Mouse (Mus musculus) forebrain, embryonic 10.5 days (tissue): Measurements from ENCODE around the gene Tmem170b. TPM values are rescaled to one million over a fixed set of nuclear protein-coding genes. Genes with fewer than 3 reads are reported as not detected.

Experiments used
- DNase-seq: peaks from one replicate; pipeline ENCODE4 v3.0.0-alpha.2; 2017; ENCODE audit warnings: low spot score; ENCODE audit errors: extremely low spot score
- H3K27ac ChIP-seq: fragments of 300-500 bp; sonication (generic); 2 replicates; pipeline ENCODE4 v1.5.1; 2016; ENCODE audit warnings: mild to moderate bottlenecking
- H3K27me3 ChIP-seq: fragments of 300-500 bp; sonication (generic); 2 replicates; pipeline ENCODE4 v1.6.1; 2016; ENCODE audit warnings: mild to moderate bottlenecking; ENCODE audit not compliant: poor library complexity, severe bottlenecking
- H3K36me3 ChIP-seq: fragments of 300-500 bp; sonication (generic); replicated peaks from 2 replicates; pipeline ENCODE4 v1.6.1; 2016; ENCODE audit warnings: mild to moderate bottlenecking, moderate library complexity
- H3K4me1 ChIP-seq: fragments of 300-500 bp; sonication (generic); 2 replicates; pipeline ENCODE4 v1.6.1; 2016
- H3K4me3 ChIP-seq: fragments of 300-500 bp; sonication (generic); 2 replicates; pipeline ENCODE4 v1.5.1; 2016; ENCODE audit warnings: mild to moderate bottlenecking, moderate library complexity
- H3K9me3 ChIP-seq: fragments of 300-500 bp; sonication (generic); 2 replicates; pipeline ENCODE4 v1.6.1; 2016; ENCODE audit warnings: mild to moderate bottlenecking, moderate library complexity
- WGBS: fragments of 180-500 bp; shearing (Covaris S2); methylation state at CpG from one replicate; pipeline ENCODE4 v1.1.7; 2016; 5-methylcytosine and 5-hydroxymethylcytosine counted together
- polyA plus RNA-seq: library from polyadenylated mRNA; unstranded; fragments of >200 nt; fragmentation: Nextera tagmentation; extraction: Ambion mirVana; gene quantifications from 2 replicates; pipeline ENCODE4 v1.2.1, GENCODE M21; 2016

Gene Tmem170b
- polyA plus RNA-seq, 1 experiment from 2014 or later = 11.4 TPM

- Histone ChIP-seq H3K27me3 (no peaks in the 10 kb centered on the region), H3K9me3 (no peaks in the 10 kb centered on the region), H3K27ac (no peak overlapping the region), H3K36me3 (peaks cover 4% of the 10 kb centered on the region; the same call in 1 of the 2 replicates), H3K4me3 (no peak overlapping the region), H3K4me1 (no peaks in the 10 kb centered on the region)
- WGBS = 88% methylated on average over 1 of the region's 1 CpGs
- DNase-seq = no peak
Measured at GRCm38 (mm10) chr13:41624123-41624522, 18.4 kb downstream of the Tmem170b start.

- H3K9me3 ChIP-seq = no peaks in the 10 kb centered on the region
- peaks cover 4% of the 10 kb centered on the region; the same call in 1 of the 2 replicates for H3K36me3 ChIP-seq
- no peaks in the 10 kb centered on the region for H3K27me3 ChIP-seq
- 85% methylated on average over 3 of the region's 3 CpGs for WGBS
- no peak overlapping the region for H3K27ac ChIP-seq
- no peak overlapping the region for H3K4me3 ChIP-seq
- H3K4me1 ChIP-seq = no peaks in the 10 kb centered on the region
- no peak for DNase-seq
Measured at GRCm38 (mm10) chr13:41625248-41625647, 19.5 kb downstream of the Tmem170b start.

- H3K36me3 ChIP-seq = peaks cover 4% of the 10 kb centered on the region; the same call in 1 of the 2 replicates
- no peak overlapping the region for H3K4me3 ChIP-seq
- no peak overlapping the region for H3K27ac ChIP-seq
- 74% methylated on average over 3 of the region's 3 CpGs for whole genome bisulfite sequencing
- H3K27me3 ChIP-seq = no peaks in the 10 kb centered on the region
- no peaks in the 10 kb centered on the region for H3K4me1 ChIP-seq
- DNase-seq = no peak
- H3K9me3 ChIP-seq = no peaks in the 10 kb centered on the region
Measured at GRCm38 (mm10) chr13:41627277-41627916, 21.7 kb downstream of the Tmem170b start.

GRCm38 (mm10) chr13:41634401-41634818 lies 28.7 kb downstream of the Tmem170b start:
- Histone ChIP-seq H3K4me1 (no peaks in the 10 kb centered on the region), H3K27me3 (no peaks in the 10 kb centered on the region), H3K9me3 (no peaks in the 10 kb centered on the region), H3K4me3 (no peak overlapping the region), H3K36me3 (peaks cover 4% of the 10 kb centered on the region), H3K27ac (no peak overlapping the region)
- 28% methylated on average over 13 of the region's 13 CpGs for WGBS
- peak; percentile 63 for DNase-seq

- no peaks in the 10 kb centered on the region for H3K4me1 ChIP-seq
- 89% methylated on average over 4 of the region's 4 CpGs for WGBS
- peaks cover 4% of the 10 kb centered on the region; the same call in 1 of the 2 replicates for H3K36me3 ChIP-seq
- H3K27ac ChIP-seq = no peak overlapping the region
- no peak for DNase-seq
- H3K4me3 ChIP-seq = no peak overlapping the region
- no peaks in the 10 kb centered on the region for H3K27me3 ChIP-seq
- no peaks in the 10 kb centered on the region for H3K9me3 ChIP-seq
Measured at GRCm38 (mm10) chr13:41638083-41638482, 32.4 kb downstream of the Tmem170b start.

GRCm38 (mm10) chr13:41642851-41643250 lies 37.1 kb downstream of the Tmem170b start:
- H3K27ac ChIP-seq = no peak overlapping the region
- no peaks in the 10 kb centered on the region for H3K27me3 ChIP-seq
- peaks cover 25% of the 10 kb centered on the region for H3K4me1 ChIP-seq
- H3K4me3 ChIP-seq = no peak overlapping the region
- WGBS = 33% methylated on average over 6 of the region's 6 CpGs
- H3K36me3 ChIP-seq = no peaks in the 10 kb centered on the region
- H3K9me3 ChIP-seq = no peaks in the 10 kb centered on the region
- DNase-seq = peak; percentile 47

GRCm38 (mm10) chr13:41643798-41644197 lies 38.1 kb downstream of the Tmem170b start:
- Histone ChIP-seq H3K27me3 (no peaks in the 10 kb centered on the region), H3K27ac (no peak overlapping the region), H3K36me3 (no peaks in the 10 kb centered on the region), H3K9me3 (no peaks in the 10 kb centered on the region), H3K4me3 (no peak overlapping the region), H3K4me1 (peaks cover 28% of the 10 kb centered on the region)
- WGBS = 74% methylated on average over 7 of the region's 7 CpGs
- no peak for DNase-seq

- Histone ChIP-seq H3K27ac (no peak overlapping the region), H3K4me1 (peaks cover 32% of the 10 kb centered on the region), H3K4me3 (no peak overlapping the region), H3K9me3 (no peaks in the 10 kb centered on the region), H3K27me3 (no peaks in the 10 kb centered on the region), H3K36me3 (no peaks in the 10 kb centered on the region)
- DNase-seq = no peak
- WGBS = 71% methylated on average over 10 of the region's 10 CpGs
Measured at GRCm38 (mm10) chr13:41644591-41645482, 39.1 kb downstream of the Tmem170b start.

GRCm38 (mm10) chr13:41645483-41645859 lies 39.8 kb downstream of the Tmem170b start:
- Histone ChIP-seq H3K27ac (no peak overlapping the region), H3K4me1 (peaks cover 32% of the 10 kb centered on the region), H3K36me3 (no peaks in the 10 kb centered on the region), H3K27me3 (no peaks in the 10 kb centered on the region), H3K4me3 (no peak overlapping the region), H3K9me3 (no peaks in the 10 kb centered on the region)
- DNase-seq = no peak
- WGBS = 79% methylated on average over 5 of the region's 5 CpGs

- Histone ChIP-seq H3K4me3 (no peak overlapping the region), H3K36me3 (no peaks in the 10 kb centered on the region), H3K9me3 (no peaks in the 10 kb centered on the region), H3K27me3 (no peaks in the 10 kb centered on the region), H3K4me1 (peaks cover 32% of the 10 kb centered on the region), H3K27ac (no peak overlapping the region)
- no peak for DNase-seq
- 88% methylated on average over 6 of the region's 6 CpGs for whole genome bisulfite sequencing
Measured at GRCm38 (mm10) chr13:41647976-41648375, 42.3 kb downstream of the Tmem170b start.

- Histone ChIP-seq H3K27ac (no peak overlapping the region), H3K4me1 (peaks cover 9% of the 10 kb centered on the region), H3K36me3 (no peaks in the 10 kb centered on the region), H3K9me3 (no peaks in the 10 kb centered on the region), H3K27me3 (no peaks in the 10 kb centered on the region), H3K4me3 (no peak overlapping the region)
- DNase-seq = no peak
- WGBS = 77% methylated on average over 7 of the region's 7 CpGs
Measured at GRCm38 (mm10) chr13:41650665-41651064, 45.0 kb downstream of the Tmem170b start.

GRCm38 (mm10) chr13:41653791-41654190 lies 48.1 kb downstream of the Tmem170b start:
- WGBS = 91% methylated on average over 2 of the region's 2 CpGs
- no peaks in the 10 kb centered on the region for H3K27me3 ChIP-seq
- no peak overlapping the region for H3K4me3 ChIP-seq
- no peaks in the 10 kb centered on the region for H3K36me3 ChIP-seq
- peaks cover 6% of the 10 kb centered on the region; the same call in 1 of the 2 replicates for H3K4me1 ChIP-seq
- no peaks in the 10 kb centered on the region for H3K9me3 ChIP-seq
- no peak for DNase-seq
- no peak overlapping the region for H3K27ac ChIP-seq

- H3K4me1 ChIP-seq = peaks cover 16% of the 10 kb centered on the region
- no peak for DNase-seq
- H3K36me3 ChIP-seq = no peaks in the 10 kb centered on the region
- H3K4me3 ChIP-seq = no peak overlapping the region
- no peaks in the 10 kb centered on the region for H3K27me3 ChIP-seq
- WGBS = 82% methylated on average over 10 of the region's 10 CpGs
- H3K9me3 ChIP-seq = no peaks in the 10 kb centered on the region
- H3K27ac ChIP-seq = 0 out of 2 replicates have a peak overlapping the region, but pooled peaks have one; percentile 7
Measured at GRCm38 (mm10) chr13:41655576-41656090, 49.9 kb downstream of the Tmem170b start.
